29 mouse cellular contexts compared by ENCODE assay signal in the genomic region with DNA sequence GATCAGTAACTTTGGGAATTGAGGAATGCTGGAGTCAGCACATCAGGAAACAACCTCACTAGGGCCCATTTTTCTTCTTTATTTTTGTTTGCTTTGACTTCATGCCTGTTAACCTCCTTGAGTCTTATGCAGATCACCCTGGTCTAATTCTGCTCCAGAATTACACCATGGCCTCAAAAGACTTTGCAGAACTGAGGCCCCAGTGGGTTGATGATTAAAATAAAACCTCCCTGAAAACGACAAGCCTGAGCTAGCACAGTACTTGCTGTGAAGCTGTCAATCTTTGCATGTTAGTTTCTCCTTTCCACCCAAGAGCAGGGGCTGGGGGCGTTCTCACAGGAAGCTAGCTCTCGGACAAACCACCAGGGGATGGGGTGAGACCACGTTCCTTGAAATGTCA.
DNase-seq lines count a peak whose midpoint lies in the region; ATAC-seq and TF ChIP-seq lines count a peak whose summit lies in the region.
"Had no signal": no experiment of that assay in that cellular context is flagged by ENCODE, and none has a peak within 500 bp of the region (broad histone marks: within the 10 kb centered on the region; RNA-seq: fewer than 3 reads in every experiment).

No protein-coding gene starts in this region.

- ATAC-seq in kidney, embryonic 14.5 days (ENCODE audit: low FRiP score, low TSS enrichment), result peak; percentile 74; the same call in 1 of the 2 replicates
- no peak for ATAC-seq in erythroblast, adult 5-6 weeks (replicated peaks; ENCODE audit: low FRiP score, poor library complexity, severe bottlenecking)
- ATAC-seq: forebrain, postnatal 0 days; hindbrain, postnatal 0 days; intestine, embryonic 15.5 days; lung, postnatal 0 days had no signal

- H3K36me3 ChIP-seq in kidney, adult 2 months (ENCODE audit: control insufficient read depth, insufficient read depth, low read length), result no peaks in the 10 kb centered on the region
- H3K36me3 ChIP-seq in kidney, embryonic 14.5 days (ENCODE audit: control insufficient read depth, insufficient read depth, low read length), result no peaks in the 10 kb centered on the region
- H3K36me3 ChIP-seq: embryonic facial prominence, embryonic 13.5 days; forebrain, embryonic 12.5 days; G1E; intestine, embryonic 15.5 days; limb, embryonic 10.5 days; limb, embryonic 15.5 days; liver, embryonic 13.5 days; neural tube, embryonic 15.5 days had no signal

- H3K4me1 ChIP-seq in kidney, adult 2 months (ENCODE audit: control insufficient read depth, insufficient read depth, low read length), result 0 out of 2 replicates have a peak, but pooled peaks cover 4% of the 10 kb centered on the region
- H3K4me1 ChIP-seq in kidney, embryonic 14.5 days (ENCODE audit: control insufficient read depth, insufficient read depth, low read length), result 0 out of 2 replicates have a peak, but pooled peaks cover 3% of the 10 kb centered on the region
- H3K4me1 ChIP-seq: intestine, embryonic 15.5 days; limb, embryonic 10.5 days; limb, embryonic 15.5 days; liver, embryonic 13.5 days had no signal

- H3K9ac ChIP-seq in kidney, embryonic 14.5 days (ENCODE audit: low read depth, low read length), result no peak overlapping the region
- H3K9ac ChIP-seq: embryonic facial prominence, embryonic 13.5 days; forebrain, embryonic 12.5 days; forebrain, postnatal 0 days; intestine, embryonic 15.5 days; limb, embryonic 15.5 days; liver, embryonic 13.5 days; neural tube, embryonic 15.5 days had no signal

- H3K27me3 ChIP-seq in kidney, adult 2 months (replicated peaks; ENCODE audit: control insufficient read depth, insufficient read depth, low read length), result no peaks in the 10 kb centered on the region
- H3K27me3 ChIP-seq in kidney, embryonic 14.5 days (ENCODE audit: control insufficient read depth, insufficient read depth, low read length), result no peaks in the 10 kb centered on the region
- H3K27me3 ChIP-seq: embryonic facial prominence, embryonic 13.5 days; forebrain, embryonic 12.5 days; intestine, embryonic 15.5 days; limb, embryonic 15.5 days; liver, embryonic 13.5 days; neural tube, embryonic 15.5 days had no signal

- H3K9me3 ChIP-seq in kidney, embryonic 14.5 days (ENCODE audit: control insufficient read depth, low read length), result no peaks in the 10 kb centered on the region
- H3K9me3 ChIP-seq: embryonic facial prominence, embryonic 13.5 days; forebrain, embryonic 12.5 days; G1E; intestine, embryonic 15.5 days; limb, embryonic 10.5 days; limb, embryonic 15.5 days; liver, embryonic 13.5 days; neural tube, embryonic 15.5 days had no signal

- H3K4me2 ChIP-seq in kidney, embryonic 14.5 days (replicated peaks; ENCODE audit: low read depth, low read length), result no peak overlapping the region
- H3K4me2 ChIP-seq: embryonic facial prominence, embryonic 13.5 days; forebrain, embryonic 12.5 days; intestine, embryonic 15.5 days; limb, embryonic 15.5 days; liver, embryonic 13.5 days; neural tube, embryonic 15.5 days had no signal

- WGBS in kidney, adult 2 months, result 22% methylated on average over 4 of the region's 4 CpGs
- 19% methylated on average over 4 of the region's 4 CpGs for WGBS in kidney, embryonic 14.5 days

- H3K4me3 ChIP-seq in kidney, adult 2 months (ENCODE audit: insufficient read depth, low read depth, low read length), result no peak overlapping the region
- H3K4me3 ChIP-seq in kidney, embryonic 14.5 days (ENCODE audit: low read length), result no peak overlapping the region
- H3K4me3 ChIP-seq: embryonic facial prominence, embryonic 13.5 days; erythroblast, embryonic 14.5 days; forebrain, embryonic 12.5 days; intestine, embryonic 15.5 days; limb, embryonic 10.5 days; limb, embryonic 15.5 days; liver, embryonic 13.5 days; neural tube, embryonic 15.5 days had no signal

- no peak overlapping the region for H3K27ac ChIP-seq in kidney, adult 2 months (ENCODE audit: insufficient read depth, low read depth, low read length)
- no peak overlapping the region for H3K27ac ChIP-seq in kidney, embryonic 14.5 days (ENCODE audit: low read depth, low read length)
- H3K27ac ChIP-seq: embryonic facial prominence, embryonic 13.5 days; forebrain, embryonic 12.5 days; hindbrain, postnatal 0 days; intestine, embryonic 15.5 days; limb, embryonic 10.5 days; limb, embryonic 15.5 days; liver, embryonic 13.5 days; macrophage; neural tube, embryonic 15.5 days had no signal

- no peak for TF ChIP-seq POLR2A in kidney, adult 2 months (IDR thresholded peaks at IDR 0.05; ENCODE audit: low read depth, low read length)

- DNase-seq in embryo, embryonic 10 days (ENCODE audit: low spot score), result peak; percentile 21
- DNase-seq in embryo, embryonic 10.5 days (ENCODE audit: low spot score), result no peak
- DNase-seq in kidney, adult 2 months, result peak; percentile 23
- DNase-seq in kidney, postnatal 10 days, result no peak
- DNase-seq in cerebellum, postnatal 4 days (ENCODE audit: low spot score in 2 of 2), result no peak
- DNase-seq: adrenal gland, postnatal 25 days; cerebellum, adult 11-12 months; cerebellum, adult 9-11 months; forebrain, postnatal 0 days; heart, postnatal 14 days; layer of hippocampus, postnatal 36 days; liver, embryonic 13.5 days; lung, adult 18-20 months; midbrain, embryonic 14.5 days; retina, postnatal 1 day; right cerebral cortex, postnatal 14 days had no signal

- TF ChIP-seq CTCF in kidney, adult 2 months (conservative IDR thresholded peaks at IDR 0.05; ENCODE audit: insufficient read depth, insufficient read length, low read depth, low read length), result no peak

Comparison
In these comparisons a context has a peak if more than half of its experiments do, and no peak if none do; other contexts are left out.
1. DNase-seq: peak in embryo, embryonic 10 days (single experiment) and kidney, adult 2 months (single experiment); none in embryo, embryonic 10.5 days (single experiment), kidney, postnatal 10 days (single experiment) and cerebellum, postnatal 4 days (0 of 2).